Mouse (Mus musculus): Measurements from ENCODE around the gene Ndrg3. TPM values are rescaled to one million over a fixed set of nuclear protein-coding genes. Genes with fewer than 3 reads are reported as not detected.
"Not testable (repeated sequence)": the region's sequence is repeated elsewhere in the genome, so short reads cannot be mapped to it uniquely, and the experiment has no call there.

Ndrg3 gene
- polyA plus RNA-seq, 1 experiment from 2014 or later: 42.1 TPM

GRCm38 (mm10) chr2:156927663-156928062 is 64.2 kb downstream of the Ndrg3 start:
- peaks cover 43% of the 10 kb centered on the region for H3K36me3 ChIP-seq
- WGBS: 85% methylated on average over 6 of the region's 6 CpGs
- H3K27ac ChIP-seq: no peak overlapping the region
- DNase-seq (ENCODE audit: low spot score): no peak
- H3K27me3 ChIP-seq (ENCODE audit: insufficient read depth, poor library complexity, severe bottlenecking): no peaks in the 10 kb centered on the region
- H3K4me3 ChIP-seq: no peak overlapping the region
- H3K4me1 ChIP-seq: peaks cover 12% of the 10 kb centered on the region
- H3K9me3 ChIP-seq: no peaks in the 10 kb centered on the region

- H3K27ac ChIP-seq: not testable (repeated sequence)
- WGBS: 77% methylated on average over 3 of the region's 3 CpGs
These were observed 66.2 kb downstream of the Ndrg3 start for GRCm38 (mm10) chr2:156925611-156926010.

GRCm38 (mm10) chr2:156925075-156925474 is 66.8 kb downstream of the Ndrg3 start:
- WGBS: 90% methylated on average over 4 of the region's 4 CpGs
- DNase-seq (ENCODE audit: low spot score): peak; percentile 53
- H3K27me3 ChIP-seq (ENCODE audit: insufficient read depth, poor library complexity, severe bottlenecking); H3K27ac ChIP-seq; H3K9me3 ChIP-seq; H3K4me3 ChIP-seq: not testable (repeated sequence)
- peaks cover 25% of the 10 kb centered on the region for H3K36me3 ChIP-seq
- H3K4me1 ChIP-seq: peaks cover 12% of the 10 kb centered on the region

More at GRCm38 (mm10) chr2:156925611-156926010, 66.2 kb downstream of the Ndrg3 start:
- peaks cover 29% of the 10 kb centered on the region for H3K36me3 ChIP-seq
- not testable (repeated sequence) for H3K4me3 ChIP-seq; H3K27me3 ChIP-seq (ENCODE audit: insufficient read depth, poor library complexity, severe bottlenecking); H3K9me3 ChIP-seq
- peak; percentile 58 for DNase-seq (ENCODE audit: low spot score)
- peaks cover 12% of the 10 kb centered on the region for H3K4me1 ChIP-seq

- Histone ChIP-seq H3K9me3 (no peaks in the 10 kb centered on the region), H3K4me1 (peaks cover 12% of the 10 kb centered on the region), H3K27me3 (ENCODE audit: insufficient read depth, poor library complexity, severe bottlenecking) (no peaks in the 10 kb centered on the region), H3K36me3 (peaks cover 19% of the 10 kb centered on the region), H3K27ac (no peak overlapping the region), H3K4me3 (no peak overlapping the region)
- 53% methylated on average over 3 of the region's 3 CpGs for WGBS
- peak; percentile 86 for DNase-seq (ENCODE audit: low spot score)
These were observed 67.5 kb downstream of the Ndrg3 start for GRCm38 (mm10) chr2:156924210-156924898.

GRCm38 (mm10) chr2:156923057-156923456 is 68.8 kb downstream of the Ndrg3 start:
- no peaks in the 10 kb centered on the region for H3K27me3 ChIP-seq (ENCODE audit: insufficient read depth, poor library complexity, severe bottlenecking)
- DNase-seq (ENCODE audit: low spot score): peak; percentile 73
- no peak overlapping the region for H3K4me3 ChIP-seq
- H3K9me3 ChIP-seq: no peaks in the 10 kb centered on the region
- H3K4me1 ChIP-seq: peaks cover 12% of the 10 kb centered on the region
- WGBS: 82% methylated on average over 5 of the region's 5 CpGs
- H3K36me3 ChIP-seq: peaks cover 12% of the 10 kb centered on the region
- H3K27ac ChIP-seq: peak overlapping the region; percentile 47; the same call in 1 of the 2 replicates

- Histone ChIP-seq H3K4me3 (no peak overlapping the region), H3K9me3 (no peaks in the 10 kb centered on the region), H3K27ac (no peak overlapping the region), H3K27me3 (ENCODE audit: insufficient read depth, poor library complexity, severe bottlenecking) (no peaks in the 10 kb centered on the region), H3K36me3 (no peaks in the 10 kb centered on the region), H3K4me1 (peaks cover 5% of the 10 kb centered on the region)
- 36% methylated on average over 2 of the region's 2 CpGs for WGBS
- peak; percentile 71 for DNase-seq (ENCODE audit: low spot score)
These were observed 72.1 kb downstream of the Ndrg3 start for GRCm38 (mm10) chr2:156919796-156920195.

GRCm38 (mm10) chr2:156919191-156919590 is 72.7 kb downstream of the Ndrg3 start:
- H3K4me3 ChIP-seq; H3K36me3 ChIP-seq; H3K4me1 ChIP-seq; H3K27ac ChIP-seq; H3K27me3 ChIP-seq (ENCODE audit: insufficient read depth, poor library complexity, severe bottlenecking); H3K9me3 ChIP-seq: not testable (repeated sequence)
- WGBS: 81% methylated on average over 11 of the region's 11 CpGs
- peak; percentile 54 for DNase-seq (ENCODE audit: low spot score)

- 60% methylated on average over 4 of the region's 4 CpGs for WGBS
- H3K9me3 ChIP-seq: no peaks in the 10 kb centered on the region
- no peak overlapping the region for H3K4me3 ChIP-seq
- no peak overlapping the region for H3K27ac ChIP-seq
- peaks cover 5% of the 10 kb centered on the region; the same call in 1 of the 2 replicates for H3K4me1 ChIP-seq
- H3K27me3 ChIP-seq (ENCODE audit: insufficient read depth, poor library complexity, severe bottlenecking): no peaks in the 10 kb centered on the region
- peak; percentile 69 for DNase-seq (ENCODE audit: low spot score)
- H3K36me3 ChIP-seq: no peaks in the 10 kb centered on the region
These were observed 73.3 kb downstream of the Ndrg3 start for GRCm38 (mm10) chr2:156918562-156918961.

GRCm38 (mm10) chr2:156916419-156917125 is 75.3 kb downstream of the Ndrg3 start:
- Histone ChIP-seq H3K36me3 (no peaks in the 10 kb centered on the region), H3K9me3 (no peaks in the 10 kb centered on the region), H3K4me1 (peaks cover 5% of the 10 kb centered on the region; the same call in 1 of the 2 replicates), H3K27ac (no peak overlapping the region), H3K4me3 (no peak overlapping the region), H3K27me3 (ENCODE audit: insufficient read depth, poor library complexity, severe bottlenecking) (no peaks in the 10 kb centered on the region)
- no peak for DNase-seq (ENCODE audit: low spot score)
- 88% methylated on average over 3 of the region's 3 CpGs for WGBS

- Histone ChIP-seq H3K36me3 (no peaks in the 10 kb centered on the region), H3K4me1 (peaks cover 5% of the 10 kb centered on the region; the same call in 1 of the 2 replicates), H3K4me3 (no peak overlapping the region), H3K27ac (no peak overlapping the region), H3K27me3 (ENCODE audit: insufficient read depth, poor library complexity, severe bottlenecking) (no peaks in the 10 kb centered on the region), H3K9me3 (no peaks in the 10 kb centered on the region)
- DNase-seq (ENCODE audit: low spot score): no peak
- WGBS: 55% methylated on average over 3 of the region's 3 CpGs
These were observed 76.3 kb downstream of the Ndrg3 start for GRCm38 (mm10) chr2:156915559-156915958.

- H3K9me3 ChIP-seq: no peaks in the 10 kb centered on the region
- H3K36me3 ChIP-seq: no peaks in the 10 kb centered on the region
- peaks cover 5% of the 10 kb centered on the region; the same call in 1 of the 2 replicates for H3K4me1 ChIP-seq
- 78% methylated on average over 5 of the region's 5 CpGs for WGBS
- no peak overlapping the region for H3K27ac ChIP-seq
- no peak for DNase-seq (ENCODE audit: low spot score)
- no peak overlapping the region for H3K4me3 ChIP-seq
- no peaks in the 10 kb centered on the region for H3K27me3 ChIP-seq (ENCODE audit: insufficient read depth, poor library complexity, severe bottlenecking)
These were observed 78.7 kb downstream of the Ndrg3 start for GRCm38 (mm10) chr2:156913191-156913590.

- not testable (repeated sequence) for H3K27me3 ChIP-seq (ENCODE audit: insufficient read depth, poor library complexity, severe bottlenecking); H3K4me3 ChIP-seq; DNase-seq (ENCODE audit: low spot score); H3K4me1 ChIP-seq; H3K27ac ChIP-seq; H3K36me3 ChIP-seq; H3K9me3 ChIP-seq
- 20% methylated on average over 4 of the region's 4 CpGs for WGBS
These were observed 85.9 kb downstream of the Ndrg3 start for GRCm38 (mm10) chr2:156905931-156906330.

- Histone ChIP-seq H3K36me3 (no peaks in the 10 kb centered on the region), H3K4me1 (peaks cover 6% of the 10 kb centered on the region; the same call in 1 of the 2 replicates), H3K9me3 (no peaks in the 10 kb centered on the region), H3K4me3 (no peak overlapping the region), H3K27ac (no peak overlapping the region), H3K27me3 (ENCODE audit: insufficient read depth, poor library complexity, severe bottlenecking) (no peaks in the 10 kb centered on the region)
- no peak for DNase-seq (ENCODE audit: low spot score)
- 21% methylated on average over 6 of the region's 6 CpGs for WGBS
These were observed 86.7 kb downstream of the Ndrg3 start for GRCm38 (mm10) chr2:156904976-156905717.

Data from heart, embryonic 10.5 days (tissue).